Mouse (Mus musculus) megakaryocyte, embryonic 14.5 days (primary cell): ENCODE measurements around the gene Heatr1. TPM values are rescaled to one million over a fixed set of nuclear protein-coding genes. Genes with fewer than 3 reads are reported as not detected.

ENCODE experiments used
- H3K27me3 ChIP-seq: replicated peaks from 2 replicates; pipeline ENCODE3; 2012; ENCODE audit warnings: inconsistent platforms
- H3K36me3 ChIP-seq: replicated peaks from 2 replicates; pipeline ENCODE3; 2012; ENCODE audit warnings: low read length, inconsistent platforms, mixed read lengths
- H3K4me1 ChIP-seq: 2 replicates; pipeline ENCODE4 v1.6.1; 2012; ENCODE audit warnings: inconsistent platforms
- H3K4me3 ChIP-seq: replicated peaks from 2 replicates; pipeline ENCODE3; 2012; ENCODE audit warnings: moderate library complexity, mild to moderate bottlenecking, inconsistent platforms
- H3K9me3 ChIP-seq: 2 replicates; pipeline ENCODE4 v1.6.1; 2012; ENCODE audit warnings: inconsistent platforms
- FLI1 ChIP-seq: IDR thresholded peaks from 2 replicates; pipeline ENCODE4 v1.6.1; 2012; ENCODE audit warnings: low read length, inconsistent platforms, mixed read lengths
- GATA1 ChIP-seq: IDR thresholded peaks from 3 replicates; pipeline ENCODE4 v1.6.1; 2012; ENCODE audit warnings: mixed read lengths, low read length, inconsistent platforms, borderline replicate concordance
- polyA plus RNA-seq: library from polyadenylated mRNA; stranded (reverse); fragments of >175 nt; gene quantifications from 2 replicates; pipeline ENCODE4 v1.2.3, GENCODE M21; 2012; ENCODE audit warnings: low replicate concordance; ENCODE audit not compliant: insufficient read depth

The Heatr1 gene
- polyA plus RNA-seq, 1 experiment = 8.5 TPM

DNA sequence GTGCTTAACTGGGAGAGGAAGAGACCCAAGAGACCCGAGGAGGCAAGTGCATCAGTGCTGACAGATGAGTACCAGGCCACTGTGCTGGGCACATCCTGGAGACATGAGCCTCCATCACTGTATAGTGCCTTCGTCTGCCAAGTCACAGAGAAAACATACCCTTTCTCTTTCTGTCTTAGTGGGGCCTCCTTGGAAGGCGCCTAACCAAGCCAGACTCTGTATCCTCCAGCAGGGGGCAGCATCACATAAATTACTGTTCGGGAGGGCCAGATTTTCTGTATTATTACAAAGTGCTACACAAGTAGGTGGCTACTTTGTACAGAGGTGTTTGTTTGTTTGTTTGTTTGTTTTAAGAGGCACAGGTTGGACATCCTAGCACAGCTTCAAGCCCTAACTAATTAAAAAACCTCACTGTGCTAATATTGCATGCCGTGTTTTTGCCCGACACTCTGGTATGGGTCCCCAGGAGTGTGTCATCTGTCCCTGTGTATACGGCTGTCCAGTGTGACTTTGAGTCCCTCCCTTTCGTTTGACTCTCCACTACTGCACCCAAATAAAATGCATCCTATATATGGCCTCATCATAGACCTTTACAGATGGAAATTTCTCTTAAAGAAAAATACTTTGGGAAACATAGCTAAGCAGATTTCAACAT lies 79.0 kb downstream of the Heatr1 start:
- TF ChIP-seq FLI1 (no peak), GATA1 (no peak)
- Histone ChIP-seq H3K27me3 (peaks cover 16% of the 10 kb centered on the region), H3K36me3 (no peaks in the 10 kb centered on the region), H3K4me3 (no peak overlapping the region), H3K4me1 (peaks cover 10% of the 10 kb centered on the region), H3K9me3 (no peaks in the 10 kb centered on the region)

DNA sequence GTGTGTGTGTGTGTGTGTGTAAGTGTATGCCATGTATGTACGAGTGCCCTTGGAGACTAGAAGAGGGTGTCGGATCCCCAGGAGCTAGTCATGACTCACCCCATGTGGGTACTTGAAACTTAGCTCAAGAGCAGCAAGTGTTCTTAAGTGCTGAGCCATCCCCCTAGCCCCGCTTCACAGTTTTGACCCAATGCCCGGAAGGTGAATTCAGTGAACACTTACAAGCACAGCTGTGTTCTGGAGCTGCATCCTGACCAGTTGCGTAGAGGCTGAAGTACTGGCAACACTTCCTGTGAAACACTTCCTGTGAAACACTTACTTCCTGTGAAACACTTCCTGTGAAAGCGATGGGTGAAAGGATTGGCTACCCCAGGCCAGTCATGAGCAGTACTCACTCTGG lies 80.4 kb downstream of the Heatr1 start:
- Histone ChIP-seq H3K4me3 (no peak overlapping the region), H3K27me3 (peaks cover 16% of the 10 kb centered on the region), H3K9me3 (no peaks in the 10 kb centered on the region), H3K36me3 (no peaks in the 10 kb centered on the region), H3K4me1 (peaks cover 9% of the 10 kb centered on the region)
- TF ChIP-seq FLI1 (no peak), GATA1 (no peak)

DNA sequence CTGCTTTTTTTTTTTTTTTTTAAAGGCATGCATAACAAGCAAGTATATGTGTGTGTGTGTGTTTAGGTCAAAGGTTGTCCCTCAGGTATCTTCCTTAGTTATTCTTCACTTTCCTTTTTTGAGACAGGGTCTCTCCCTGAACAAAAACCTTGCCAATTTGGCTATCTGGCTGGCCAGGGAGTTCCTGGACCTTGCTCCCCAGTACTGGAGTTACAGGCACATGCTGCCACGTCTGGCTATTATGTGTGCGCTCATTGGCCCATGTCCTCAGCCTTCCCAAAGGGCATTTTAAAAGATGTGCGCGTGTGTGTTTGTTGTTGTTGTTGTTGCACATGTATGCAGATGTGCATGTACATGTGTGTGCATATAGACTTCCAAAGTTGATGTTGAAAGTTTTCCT lies 82.1 kb downstream of the Heatr1 start:
- Histone ChIP-seq H3K36me3 (no peaks in the 10 kb centered on the region), H3K9me3 (no peaks in the 10 kb centered on the region), H3K4me3 (no peak overlapping the region), H3K4me1 (peaks cover 9% of the 10 kb centered on the region), H3K27me3 (peaks cover 10% of the 10 kb centered on the region)
- TF ChIP-seq GATA1 = no peak
- TF ChIP-seq FLI1 = no peak

DNA sequence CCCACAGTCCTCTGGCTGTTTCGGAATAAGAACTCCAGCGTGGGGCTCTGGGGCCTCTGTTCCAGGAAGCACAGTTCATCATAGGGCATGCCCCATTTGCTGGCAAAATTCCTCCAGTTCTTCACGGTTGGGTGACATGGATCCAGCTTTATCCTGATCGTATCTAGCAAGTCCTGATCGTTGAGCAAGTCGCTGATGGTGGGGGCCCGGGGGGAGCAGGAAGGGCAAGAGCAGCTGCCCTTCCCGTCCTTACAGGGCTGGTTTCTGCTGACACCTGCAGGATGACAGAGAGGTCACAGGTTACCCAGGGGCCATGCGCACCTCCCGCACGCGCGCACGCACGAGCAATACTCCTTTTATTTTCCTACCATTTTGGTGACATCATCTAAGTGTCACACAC lies 83.5 kb downstream of the Heatr1 start:
- peaks cover 9% of the 10 kb centered on the region for H3K4me1 ChIP-seq
- H3K4me3 ChIP-seq = no peak overlapping the region
- TF ChIP-seq GATA1 = no peak
- TF ChIP-seq FLI1 = no peak
- H3K9me3 ChIP-seq = no peaks in the 10 kb centered on the region
- peaks cover 5% of the 10 kb centered on the region for H3K27me3 ChIP-seq
- H3K36me3 ChIP-seq = no peaks in the 10 kb centered on the region

GRCm38 (mm10) chr13:12479802-12480201 lies 85.0 kb downstream of the Heatr1 start:
- TF ChIP-seq FLI1 = no peak
- no peak for TF ChIP-seq GATA1
- H3K4me1 ChIP-seq = peaks cover 9% of the 10 kb centered on the region
- H3K9me3 ChIP-seq = no peaks in the 10 kb centered on the region
- H3K27me3 ChIP-seq = peaks cover 5% of the 10 kb centered on the region
- no peaks in the 10 kb centered on the region for H3K36me3 ChIP-seq
- no peak overlapping the region for H3K4me3 ChIP-seq

- no peak for TF ChIP-seq FLI1
- no peak for TF ChIP-seq GATA1
- Histone ChIP-seq H3K9me3 (no peaks in the 10 kb centered on the region), H3K36me3 (no peaks in the 10 kb centered on the region), H3K4me1 (peaks cover 11% of the 10 kb centered on the region), H3K27me3 (peaks cover 9% of the 10 kb centered on the region), H3K4me3 (no peak overlapping the region)
Observed at GRCm38 (mm10) chr13:12485197-12485596, 90.4 kb downstream of the Heatr1 start.

DNA sequence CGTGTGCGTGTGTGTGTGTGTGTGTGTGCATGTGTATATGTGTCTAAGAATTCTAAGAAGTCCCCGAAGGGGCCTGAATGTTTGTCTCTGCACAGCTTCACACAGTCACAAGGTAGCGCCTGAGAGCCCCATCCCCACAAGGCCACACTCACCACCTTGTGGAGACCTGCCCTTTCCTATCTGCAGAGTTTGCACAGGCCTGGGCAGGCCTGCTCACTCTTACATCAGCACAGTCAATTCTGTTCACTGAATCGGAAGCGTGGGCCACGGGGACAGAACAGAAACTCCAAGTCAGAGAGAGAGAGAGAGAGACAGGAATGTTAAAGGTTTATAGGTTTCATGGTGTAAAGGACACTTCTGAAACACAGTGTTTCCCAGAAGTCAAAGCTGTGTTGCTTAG lies 90.8 kb downstream of the Heatr1 start:
- peaks cover 11% of the 10 kb centered on the region for H3K4me1 ChIP-seq
- no peak for TF ChIP-seq FLI1
- no peak for TF ChIP-seq GATA1

More for the DNA sequence above, 90.8 kb downstream of the Heatr1 start:
- H3K36me3 ChIP-seq = no peaks in the 10 kb centered on the region
- H3K27me3 ChIP-seq = peaks cover 9% of the 10 kb centered on the region
- H3K4me3 ChIP-seq = no peak overlapping the region
- no peaks in the 10 kb centered on the region for H3K9me3 ChIP-seq

Other genes starting within 250 kb of the Heatr1 start
- gene Mtr, start 136.9 kb upstream of the Heatr1 start, polyA plus RNA-seq = 5.7 TPM in 1 of 2 replicates, not detected in the other
- 0.04 TPM in 1 of 2 replicates, not detected in the other for gene Actn2, start 54.3 kb upstream of the Heatr1 start, polyA plus RNA-seq
- gene Lgals8, start 69.9 kb downstream of the Heatr1 start, polyA plus RNA-seq = 4.5 TPM in 1 of 2 replicates, not detected in the other
- gene Edaradd, start 125.4 kb downstream of the Heatr1 start, polyA plus RNA-seq = not detected in 2 replicates
- gene Ero1lb, start 170.8 kb downstream of the Heatr1 start, polyA plus RNA-seq = 0.19 TPM in 1 of 2 replicates, not detected in the other